Mouse (Mus musculus): ENCODE results near the gene Znhit6.

Znhit6 gene

GRCm38 (mm10) chr3:145605437-145606123 is 29.6 kb downstream of the Znhit6 start:
- no peak for DNase-seq (ENCODE audit: low spot score in 2 of 2)

DNA sequence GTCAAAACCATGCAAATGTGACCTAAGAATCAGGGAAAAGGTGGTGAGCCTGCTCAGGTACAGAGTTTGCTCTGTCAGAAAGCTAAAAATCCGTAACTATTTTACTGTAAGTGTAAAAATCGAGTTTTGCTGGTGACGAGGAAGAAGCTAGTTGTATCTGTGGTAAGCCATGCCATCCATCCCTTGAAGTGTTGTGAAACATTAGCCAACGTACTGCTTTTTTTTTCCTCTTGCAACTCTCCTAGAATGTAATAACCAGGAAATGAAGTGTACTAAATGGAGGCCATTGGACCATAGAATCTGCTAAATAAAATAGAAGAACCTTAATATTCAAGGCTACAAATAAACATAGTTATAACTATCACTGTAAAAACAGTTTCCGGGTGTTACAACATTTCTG is 32.3 kb downstream of the Znhit6 start:
- no peak for DNase-seq (ENCODE audit: low spot score in 2 of 2)

GRCm38 (mm10) chr3:145612662-145613061 is 36.7 kb downstream of the Znhit6 start:
- DNase-seq (ENCODE audit: low spot score in 2 of 2): no peak

- DNase-seq (ENCODE audit: low spot score in 2 of 2): no peak
Measured at GRCm38 (mm10) chr3:145613234-145613633, 37.2 kb downstream of the Znhit6 start.

GRCm38 (mm10) chr3:145614362-145615115 is 38.5 kb downstream of the Znhit6 start:
- DNase-seq (ENCODE audit: low spot score in 2 of 2): no peak

GRCm38 (mm10) chr3:145618299-145618698 is 42.3 kb downstream of the Znhit6 start:
- DNase-seq (ENCODE audit: low spot score in 2 of 2): peak; percentile 2 to 13

DNA sequence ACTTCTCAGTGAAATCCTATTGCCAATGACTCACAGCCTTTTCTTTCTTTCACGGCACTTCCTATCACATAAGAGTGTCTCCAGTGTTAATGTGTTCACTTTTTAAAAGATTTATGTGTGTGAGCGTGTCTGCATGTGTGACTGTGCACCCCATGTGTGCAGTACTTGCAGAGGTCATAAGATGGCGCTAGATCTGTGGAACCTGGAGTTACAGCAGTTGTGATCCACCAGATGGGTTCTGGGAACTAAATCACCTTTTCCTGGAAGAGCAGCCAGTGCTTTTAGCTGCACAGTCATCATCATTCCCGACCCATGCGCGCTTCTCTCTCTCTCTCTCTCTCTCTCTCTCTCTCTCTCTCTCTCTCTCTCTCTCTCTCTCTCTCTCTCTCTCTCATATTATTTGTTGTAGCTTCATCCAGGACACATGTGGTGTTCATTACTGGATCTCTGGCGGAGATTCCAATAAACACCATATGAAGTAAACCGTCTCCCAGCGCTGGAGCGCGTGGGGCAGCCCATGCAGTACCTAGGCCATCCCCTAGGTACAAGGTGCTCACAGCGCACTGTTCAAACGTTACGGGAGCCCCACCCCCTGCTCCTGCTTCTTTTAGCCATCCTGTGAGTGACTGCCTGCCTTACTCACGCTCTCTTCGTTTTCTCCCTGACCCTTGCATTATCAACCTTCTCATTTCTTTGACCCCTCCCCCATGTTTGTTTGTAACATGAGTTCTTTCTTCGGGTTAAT is 43.8 kb downstream of the Znhit6 start:
- DNase-seq (ENCODE audit: low spot score in 2 of 2): no peak

DNA sequence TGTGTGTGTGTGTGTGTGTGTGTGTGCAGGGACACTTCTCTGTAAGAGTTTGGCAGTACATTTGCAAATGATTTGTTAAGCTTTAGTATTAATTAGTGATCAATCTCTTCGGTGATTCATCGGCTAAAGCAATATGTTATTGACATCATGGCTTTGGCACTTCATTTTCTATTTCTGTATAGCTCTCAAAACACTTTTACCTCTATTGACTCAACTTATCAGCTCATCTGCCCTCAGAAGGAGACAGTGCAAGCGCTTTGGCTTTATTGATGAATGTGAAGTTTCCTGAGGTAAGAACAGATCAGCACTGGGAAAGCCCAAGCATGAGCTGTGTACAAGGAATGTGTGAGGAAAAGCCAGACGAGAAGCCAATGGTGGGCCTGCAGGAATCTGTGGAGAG is 45.2 kb downstream of the Znhit6 start:
- DNase-seq (ENCODE audit: low spot score in 2 of 2): no peak

DNA sequence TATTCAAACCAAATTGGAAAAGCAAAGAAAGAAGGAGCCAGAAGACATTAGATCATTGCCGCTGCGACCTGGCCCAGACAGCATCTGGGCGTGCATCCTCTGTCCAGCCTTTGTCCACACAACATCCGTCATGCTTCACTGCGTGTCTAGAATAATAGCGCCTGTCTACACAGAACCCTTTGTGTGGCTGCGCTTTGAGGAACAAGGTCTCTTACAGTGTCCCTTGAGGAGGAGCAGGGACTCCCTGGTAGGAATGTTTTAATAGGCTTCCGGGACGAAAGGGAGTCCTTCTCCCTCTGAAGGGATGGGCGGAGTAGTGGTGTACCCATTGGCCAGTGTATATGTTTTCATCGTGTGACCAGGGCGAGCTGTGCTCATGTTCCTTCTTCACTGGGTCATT is 47.0 kb downstream of the Znhit6 start:
- DNase-seq (ENCODE audit: low spot score in 2 of 2): no peak

- no peak for DNase-seq (ENCODE audit: low spot score in 2 of 2)
Measured at GRCm38 (mm10) chr3:145624786-145625185, 48.8 kb downstream of the Znhit6 start.

DNA sequence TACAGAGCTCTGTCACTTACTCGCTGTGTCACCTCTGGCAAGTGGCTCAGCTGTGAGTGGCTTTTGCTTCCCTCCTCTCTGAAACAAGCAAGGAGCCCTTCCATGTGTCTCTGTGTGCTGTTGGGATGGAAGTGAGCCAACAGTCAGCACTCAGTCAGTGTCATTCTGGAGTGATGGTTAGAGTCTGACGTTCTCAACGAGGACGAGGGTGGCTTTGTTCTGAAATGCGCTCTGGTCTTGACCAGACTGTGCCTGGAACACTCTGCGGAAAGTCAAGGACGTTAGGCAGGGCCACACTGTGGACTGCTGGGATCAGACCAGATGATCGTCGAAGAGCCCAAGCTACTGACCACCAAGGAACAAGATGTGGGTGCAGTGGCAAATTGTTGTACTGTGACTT is 49.5 kb downstream of the Znhit6 start:
- DNase-seq (ENCODE audit: low spot score in 2 of 2): no peak

- no peak for DNase-seq (ENCODE audit: low spot score in 2 of 2)
Measured at GRCm38 (mm10) chr3:145626063-145626462, 50.1 kb downstream of the Znhit6 start.

DNA sequence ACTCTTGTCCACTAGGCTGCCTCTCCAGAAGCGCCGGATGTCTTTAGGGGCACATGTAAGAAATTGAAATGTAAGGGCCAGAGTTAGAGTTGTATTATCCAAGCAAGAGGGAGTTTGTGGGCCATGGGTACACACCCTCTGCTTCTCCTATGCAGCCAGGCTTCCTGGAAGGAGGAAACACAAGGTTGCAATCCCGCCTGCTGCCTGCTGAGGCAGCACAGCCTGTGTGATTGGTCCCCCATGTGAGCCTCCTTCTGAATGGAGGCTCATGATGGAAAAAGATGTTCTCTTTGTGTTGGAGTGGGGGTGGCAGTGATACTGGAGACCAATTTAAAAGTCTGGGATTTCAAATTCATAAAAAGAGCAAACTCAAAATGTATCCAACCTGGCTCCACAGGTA is 51.8 kb downstream of the Znhit6 start:
- DNase-seq (ENCODE audit: low spot score in 2 of 2): no peak

GRCm38 (mm10) chr3:145628643-145629042 is 52.6 kb downstream of the Znhit6 start:
- DNase-seq (ENCODE audit: low spot score in 2 of 2): no peak

GRCm38 (mm10) chr3:145632888-145633287 is 56.9 kb downstream of the Znhit6 start:
- no peak for DNase-seq (ENCODE audit: low spot score in 2 of 2)

DNA sequence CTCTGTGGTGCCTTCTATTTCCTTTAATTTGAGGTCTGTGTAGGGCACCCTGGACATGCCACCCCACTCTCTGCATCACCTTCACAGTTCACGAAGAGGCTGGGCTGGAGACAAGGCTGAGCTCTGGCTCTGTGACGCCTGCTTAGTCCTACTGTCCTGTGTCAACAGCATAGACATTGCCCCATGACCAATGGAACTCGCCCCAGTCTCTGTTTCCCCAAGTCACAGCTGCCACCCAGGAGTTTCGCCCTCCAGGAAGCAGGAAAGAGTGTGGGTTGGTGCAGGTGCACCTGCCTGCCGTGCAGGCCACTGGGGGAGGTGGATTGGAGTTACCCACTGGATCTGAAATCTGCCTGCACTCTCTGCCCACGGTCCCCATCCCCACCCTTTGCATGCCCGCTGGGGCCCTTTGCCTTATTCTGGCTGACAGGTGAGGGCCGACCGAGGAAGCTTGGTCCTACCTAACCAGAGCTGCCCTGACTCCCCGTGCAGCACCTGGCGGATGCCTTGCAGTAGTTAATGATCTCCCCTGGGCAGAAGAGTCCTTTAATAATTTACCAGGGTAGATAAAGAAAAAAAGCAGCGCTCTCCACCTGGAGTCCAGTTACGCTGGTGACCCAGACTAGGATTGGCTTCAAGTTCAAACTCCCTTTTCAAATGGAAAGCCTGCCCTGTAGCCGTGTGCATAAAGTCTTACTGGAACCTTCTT is 58.2 kb downstream of the Znhit6 start:
- no peak for DNase-seq (ENCODE audit: low spot score in 2 of 2)

DNA sequence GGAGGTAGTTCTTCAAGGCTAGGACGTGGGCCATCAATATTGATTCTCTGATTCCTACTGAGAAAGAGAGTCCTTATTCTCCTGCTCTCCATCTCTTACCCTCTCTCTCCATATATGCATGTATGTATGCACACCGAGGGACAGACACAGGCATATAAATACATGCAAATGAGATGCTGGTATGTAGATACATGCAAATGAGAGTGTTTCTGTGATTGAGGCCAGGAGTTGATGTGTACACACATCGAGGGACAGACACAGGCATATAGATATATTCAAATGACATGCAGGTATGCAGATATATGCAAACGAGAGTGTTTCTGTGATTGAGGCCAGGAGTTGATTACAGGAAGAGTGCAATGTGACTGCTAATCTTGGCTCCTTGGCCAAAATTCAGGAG is 64.2 kb downstream of the Znhit6 start:
- no peak for DNase-seq (ENCODE audit: low spot score in 2 of 2)

DNA sequence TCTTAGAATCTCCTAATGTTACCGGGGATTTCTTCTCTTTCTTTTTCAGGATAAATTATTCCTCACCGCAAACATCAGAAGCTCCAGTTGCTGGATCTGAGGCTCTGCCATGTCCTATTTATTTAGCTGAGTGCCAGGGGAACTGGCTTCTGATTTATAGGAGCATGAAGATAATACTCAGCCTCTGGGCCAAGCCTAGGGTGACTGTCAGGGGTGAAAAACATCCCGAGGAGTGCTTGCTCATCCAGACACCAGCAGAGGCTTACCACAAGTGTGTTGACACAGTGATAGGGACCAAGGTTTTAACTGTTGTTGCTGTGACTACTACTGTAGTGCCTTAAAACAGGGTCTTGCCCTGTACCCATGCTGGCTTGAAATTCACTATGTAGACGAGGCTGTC is 64.6 kb downstream of the Znhit6 start:
- DNase-seq (ENCODE audit: low spot score in 2 of 2): no peak

- no peak for DNase-seq (ENCODE audit: low spot score in 2 of 2)
Measured at GRCm38 (mm10) chr3:145641036-145641685, 65.2 kb downstream of the Znhit6 start.

DNA sequence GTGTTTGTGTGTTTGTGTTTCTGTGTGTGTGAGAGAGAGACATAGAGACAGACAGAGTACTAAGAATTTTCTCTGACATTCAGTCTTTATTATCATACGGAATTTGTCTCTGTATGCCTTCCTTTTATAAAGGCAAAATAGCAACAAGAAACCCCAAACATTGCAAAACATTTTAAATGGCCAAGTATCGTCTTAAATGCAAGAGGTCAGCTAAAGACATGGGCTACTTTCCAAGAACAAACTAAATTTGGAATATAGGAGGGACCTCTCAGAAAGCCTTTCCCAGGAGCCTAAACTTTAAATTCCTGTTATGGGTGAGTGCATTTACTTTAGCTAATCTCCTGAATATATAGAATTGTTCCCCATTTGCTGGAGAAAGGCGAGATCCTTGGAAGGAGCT is 65.9 kb downstream of the Znhit6 start:
- no peak for DNase-seq (ENCODE audit: low spot score in 2 of 2)

DNA sequence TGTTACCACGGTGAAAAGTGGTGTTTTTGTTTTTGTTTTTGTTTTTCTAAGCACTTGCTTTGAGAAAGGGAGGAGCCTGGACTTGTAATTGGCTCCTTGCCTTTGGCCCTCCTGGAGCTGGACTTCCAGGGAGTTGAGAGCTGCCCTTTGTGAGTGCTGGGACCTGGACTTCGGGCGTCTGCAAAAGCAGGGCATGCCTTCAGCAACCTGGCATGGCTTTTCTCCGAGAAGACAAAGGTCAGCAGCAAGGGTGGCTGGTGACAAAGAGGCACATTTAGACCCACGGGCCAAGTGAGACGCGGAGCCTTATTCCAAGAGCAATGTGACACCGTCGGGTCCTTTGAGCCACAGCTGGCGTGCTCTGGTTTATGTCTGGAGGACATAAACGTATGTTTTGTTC is 66.9 kb downstream of the Znhit6 start:
- no peak for DNase-seq (ENCODE audit: low spot score in 2 of 2)

DNA sequence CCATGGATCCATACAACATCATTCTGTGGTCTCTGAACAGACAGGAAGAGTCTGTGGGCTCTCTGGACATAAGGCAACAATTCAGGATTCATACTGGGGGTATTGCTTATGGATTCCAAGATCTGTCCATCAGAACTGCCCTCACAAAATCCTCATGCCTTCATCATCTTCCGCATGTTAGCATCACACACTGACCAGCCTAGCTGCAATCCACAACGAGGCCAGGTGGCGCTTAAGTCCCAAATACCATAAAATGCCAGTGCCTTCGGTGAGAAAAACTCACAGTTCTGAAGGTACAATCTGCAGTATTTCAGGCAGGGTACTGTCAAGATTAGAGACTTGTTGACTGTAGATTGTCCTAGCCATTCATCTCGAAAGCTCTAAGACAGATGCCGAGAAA is 69.5 kb downstream of the Znhit6 start:
- DNase-seq (ENCODE audit: low spot score in 2 of 2): no peak
